Comparison of ENCODE assay signal across 8 mouse cellular contexts in genomic region chr7:75739075-75739725, GRCm38 (mm10).
DNase-seq lines count a peak whose midpoint lies in the region; ATAC-seq and TF ChIP-seq lines count a peak whose summit lies in the region.

No protein-coding gene starts in this region.

- peaks cover 32% of the 10 kb centered on the region for H3K36me3 ChIP-seq in E14TG2a.4 (ENCODE audit: insufficient read depth, low read length)
- no peaks in the 10 kb centered on the region; the same call in 1 of the 2 replicates for H3K36me3 ChIP-seq in forebrain, embryonic 11.5 days (ENCODE audit: control insufficient read depth, insufficient read depth, low read length)
- peaks cover 89% of the 10 kb centered on the region for H3K36me3 ChIP-seq in liver, postnatal 0 days (replicated peaks; ENCODE audit: insufficient read depth, low read length)
- H3K36me3 ChIP-seq in neural tube, embryonic 14.5 days (ENCODE audit: control insufficient read depth, insufficient read depth, low read length), result peaks cover 5% of the 10 kb centered on the region; the same call in 1 of the 2 replicates

- peak; percentile 56; the same call in 1 of the 2 replicates for ATAC-seq in forebrain, embryonic 11.5 days (replicated peaks; ENCODE audit: low FRiP score)
- peak; percentile 66 for ATAC-seq in liver, postnatal 0 days
- ATAC-seq in neural tube, embryonic 14.5 days (ENCODE audit: low read depth), result peak; percentile 95

- H3K9me3 ChIP-seq in E14TG2a.4 (ENCODE audit: low read length), result no peaks in the 10 kb centered on the region
- no peaks in the 10 kb centered on the region for H3K9me3 ChIP-seq in forebrain, embryonic 11.5 days (ENCODE audit: control insufficient read depth, low read length)
- H3K9me3 ChIP-seq in liver, postnatal 0 days (ENCODE audit: low read length), result no peaks in the 10 kb centered on the region
- H3K9me3 ChIP-seq in neural tube, embryonic 14.5 days (ENCODE audit: control insufficient read depth, low read length), result no peaks in the 10 kb centered on the region

- H3K4me2 ChIP-seq in forebrain, embryonic 11.5 days (ENCODE audit: low read depth, low read length, severe bottlenecking), result no peak overlapping the region
- H3K4me2 ChIP-seq in liver, postnatal 0 days (ENCODE audit: low read depth, low read length), result no peak overlapping the region
- H3K4me2 ChIP-seq in neural tube, embryonic 14.5 days (ENCODE audit: low read depth, low read length), result no peak overlapping the region

- peak; percentile 31 for DNase-seq in c-Kit-negative CD71-positive TER-119-positive erythroid progenitor cells, embryonic 14.5 days (ENCODE audit: low read depth, low spot score)
- DNase-seq in forebrain, embryonic 11.5 days (ENCODE audit: low spot score), result peak; percentile 63
- DNase-seq in heart, postnatal 14 days, result peak; percentile 65 to 76
- peak; percentile 69 to 74 for DNase-seq in kidney, postnatal 4 days
- DNase-seq in liver, postnatal 0 days, result peak; percentile 64
- DNase-seq in thymus, adult 18-20 months, result peak; percentile 28 to 36

- 59% methylated on average over 10 of the region's 10 CpGs for WGBS in forebrain, embryonic 11.5 days
- WGBS in liver, postnatal 0 days (ENCODE audit: insufficient replicate concordance), result 58% methylated on average over 10 of the region's 10 CpGs
- WGBS in neural tube, embryonic 14.5 days, result 36% methylated on average over 10 of the region's 10 CpGs

- no peak overlapping the region for H3K4me3 ChIP-seq in E14TG2a.4 (replicated peaks; ENCODE audit: low read length)
- no peak overlapping the region for H3K4me3 ChIP-seq in forebrain, embryonic 11.5 days (ENCODE audit: low read depth, low read length)
- H3K4me3 ChIP-seq in liver, postnatal 0 days (ENCODE audit: low read depth, low read length), result no peak overlapping the region
- no peak overlapping the region for H3K4me3 ChIP-seq in neural tube, embryonic 14.5 days (ENCODE audit: low read depth, low read length)

- H3K27ac ChIP-seq in forebrain, embryonic 11.5 days (ENCODE audit: low read depth, low read length), result no peak overlapping the region
- no peak overlapping the region for H3K27ac ChIP-seq in liver, postnatal 0 days (ENCODE audit: low read depth)
- no peak overlapping the region for H3K27ac ChIP-seq in neural tube, embryonic 14.5 days (ENCODE audit: low read depth, low read length)

- no peak for TF ChIP-seq EP300 in liver, postnatal 0 days (IDR thresholded peaks at IDR 0.05; ENCODE audit: low read depth)

- H3K9ac ChIP-seq in forebrain, embryonic 11.5 days (ENCODE audit: low read length), result no peak overlapping the region
- no peak overlapping the region for H3K9ac ChIP-seq in liver, postnatal 0 days (replicated peaks)
- no peak overlapping the region for H3K9ac ChIP-seq in neural tube, embryonic 14.5 days (replicated peaks; ENCODE audit: low read depth, low read length)

- H3K4me1 ChIP-seq in E14TG2a.4 (replicated peaks; ENCODE audit: low read depth, low read length), result 0 out of 2 replicates have a peak, but pooled peaks cover under 1% of the 10 kb centered on the region
- H3K4me1 ChIP-seq in forebrain, embryonic 11.5 days (replicated peaks; ENCODE audit: control insufficient read depth, insufficient read depth, low read length), result no peaks in the 10 kb centered on the region
- H3K4me1 ChIP-seq in liver, postnatal 0 days (ENCODE audit: insufficient read depth), result no peaks in the 10 kb centered on the region
- no peaks in the 10 kb centered on the region for H3K4me1 ChIP-seq in neural tube, embryonic 14.5 days (ENCODE audit: control insufficient read depth, insufficient read depth, low read length)

- TF ChIP-seq CTCF in E14TG2a.4 (conservative IDR thresholded peaks at IDR 0.05; ENCODE audit: low read length), result peak; percentile 83
- peak; percentile 92 for TF ChIP-seq CTCF in liver, postnatal 0 days (IDR thresholded peaks at IDR 0.05; ENCODE audit: low read depth)

- intact Hi-C loops in heart, postnatal 14 days (cut with DNase I), result loop anchor here (5.0 kb wide), 2 partner anchors 97 to 172 kb away; no protein-coding TSS in a partner anchor

- no peaks in the 10 kb centered on the region for H3K27me3 ChIP-seq in E14TG2a.4 (ENCODE audit: insufficient read depth, low read length)
- no peaks in the 10 kb centered on the region for H3K27me3 ChIP-seq in forebrain, embryonic 11.5 days (ENCODE audit: control insufficient read depth, insufficient read depth, low read length)
- H3K27me3 ChIP-seq in liver, postnatal 0 days (ENCODE audit: insufficient read depth, low read length), result no peaks in the 10 kb centered on the region
- H3K27me3 ChIP-seq in neural tube, embryonic 14.5 days (ENCODE audit: control insufficient read depth, insufficient read depth, low read length), result no peaks in the 10 kb centered on the region
